Mouse (Mus musculus) lung, postnatal 0 days (tissue): ENCODE measurements around the gene Ssh1.
A peak's percentile ranks its signal among the peaks of the same experiment; 100 is the strongest.

Experiments
- CTCF ChIP-seq: IDR thresholded peaks from 2 replicates; pipeline ENCODE4 v1.5.1; 2016; ENCODE audit warnings: antibody characterized with exemption, mild to moderate bottlenecking
- EP300 ChIP-seq: IDR thresholded peaks from 2 replicates; pipeline ENCODE4 v1.6.1; 2016; ENCODE audit warnings: antibody characterized with exemption, mild to moderate bottlenecking, control low read depth

- peak; percentile 24; the same call in 1 of the 2 replicates for TF ChIP-seq CTCF
- TF ChIP-seq EP300, result no peak
Observed at GRCm38 (mm10) chr5:113986182-113986961, 7.3 kb downstream of the Ssh1 start.
